Mouse (Mus musculus): ENCODE results near the gene Cyp3a13.
"Not testable (repeated sequence)": the region's sequence is repeated elsewhere in the genome, so short reads cannot be mapped to it uniquely, and the experiment has no call there.

The Cyp3a13 gene

GRCm38 (mm10) chr5:137921532-137921931 lies at the start of gene Cyp3a13:
Cyp3a13 (minus strand) TSS chr5:137921619.
- DNase-seq: no peak

GRCm38 (mm10) chr5:137966492-137966891 lies 45.1 kb upstream of the Cyp3a13 start:
- no peak for DNase-seq

- no peak for DNase-seq
Observed at GRCm38 (mm10) chr5:137962945-137963344, 41.5 kb upstream of the Cyp3a13 start, which contains the start of gene Gjc3. Gjc3 (minus strand) TSS chr5:137963098.

- DNase-seq: no peak
Observed at GRCm38 (mm10) chr5:137956404-137956803, 35.0 kb upstream of the Cyp3a13 start.

- peak; percentile 8 for DNase-seq
Observed at GRCm38 (mm10) chr5:137951218-137951617, 29.8 kb upstream of the Cyp3a13 start.

- DNase-seq: no peak
Observed at GRCm38 (mm10) chr5:137947303-137947702, 25.9 kb upstream of the Cyp3a13 start.

GRCm38 (mm10) chr5:137943133-137943532 lies 21.7 kb upstream of the Cyp3a13 start:
- DNase-seq: no peak

- no peak for DNase-seq
Observed at GRCm38 (mm10) chr5:137940948-137941347, 19.5 kb upstream of the Cyp3a13 start.

- no peak for DNase-seq
Observed at GRCm38 (mm10) chr5:137937238-137937637, 15.8 kb upstream of the Cyp3a13 start.

GRCm38 (mm10) chr5:137936486-137936885 lies 15.1 kb upstream of the Cyp3a13 start:
- no peak for DNase-seq

- DNase-seq: not testable (repeated sequence)
Observed at GRCm38 (mm10) chr5:137933934-137934333, 12.5 kb upstream of the Cyp3a13 start.

- DNase-seq: no peak
Observed at GRCm38 (mm10) chr5:137928439-137928838, 7.0 kb upstream of the Cyp3a13 start.

GRCm38 (mm10) chr5:137922171-137922570 lies 752 bp upstream of the Cyp3a13 start:
- no peak for DNase-seq

- no peak for DNase-seq
Observed at GRCm38 (mm10) chr5:137915550-137915949, 5.9 kb downstream of the Cyp3a13 start.

GRCm38 (mm10) chr5:137914508-137914907 lies 6.9 kb downstream of the Cyp3a13 start:
- no peak for DNase-seq

GRCm38 (mm10) chr5:137909564-137910262 lies 11.7 kb downstream of the Cyp3a13 start:
- DNase-seq: no peak

GRCm38 (mm10) chr5:137897812-137898211 lies 23.6 kb downstream of the Cyp3a13 start:
- no peak for DNase-seq

- peak; percentile 13 for DNase-seq
Observed at GRCm38 (mm10) chr5:137892954-137893353, 28.5 kb downstream of the Cyp3a13 start.

- DNase-seq: no peak
Observed at GRCm38 (mm10) chr5:137887666-137888065, 33.8 kb downstream of the Cyp3a13 start.

- peak; percentile 72 for DNase-seq
Observed at GRCm38 (mm10) chr5:137885894-137886293, 35.5 kb downstream of the Cyp3a13 start.

GRCm38 (mm10) chr5:137883345-137883744 lies 38.1 kb downstream of the Cyp3a13 start:
- no peak for DNase-seq

GRCm38 (mm10) chr5:137882922-137883321 lies 38.5 kb downstream of the Cyp3a13 start:
- DNase-seq: no peak

GRCm38 (mm10) chr5:137877860-137878259 lies 43.6 kb downstream of the Cyp3a13 start:
- peak; percentile 27 for DNase-seq

GRCm38 (mm10) chr5:137875054-137875453 lies 46.4 kb downstream of the Cyp3a13 start:
- DNase-seq: no peak

- DNase-seq: not testable (repeated sequence)
Observed at GRCm38 (mm10) chr5:137872381-137872702, 49.1 kb downstream of the Cyp3a13 start.
